ENCODE assay signal across 9 mouse cellular contexts in the genomic region with DNA sequence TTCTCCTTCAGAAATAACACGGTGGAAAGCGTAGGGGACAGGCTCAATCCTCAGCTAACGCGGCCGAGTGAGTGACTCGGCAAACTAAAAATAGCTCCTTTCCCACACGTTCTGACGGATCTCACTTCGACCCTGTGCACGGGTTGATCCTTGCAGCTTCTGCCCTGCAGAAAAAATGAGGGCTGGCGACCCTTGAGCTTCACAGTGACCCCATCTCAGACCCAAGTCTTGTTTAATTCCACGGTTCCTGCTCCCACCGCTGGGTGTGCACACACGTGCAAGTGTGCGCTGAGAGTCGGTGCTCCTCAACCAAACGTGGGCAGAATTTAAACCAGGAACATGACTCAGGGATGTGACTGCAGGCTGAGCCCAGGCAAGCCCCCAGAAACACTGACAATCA. TPM values are rescaled to one million over a fixed set of nuclear protein-coding genes. Genes with fewer than 3 reads are reported as not detected.
DNase-seq lines count a peak whose midpoint lies in the region; ATAC-seq lines count a peak whose summit lies in the region.
"Had no signal": no experiment of that assay in that cellular context is flagged by ENCODE, and none has a peak within 500 bp of the region (broad histone marks: within the 10 kb centered on the region; RNA-seq: fewer than 3 reads in every experiment).

No protein-coding gene starts in this region.

- no peak for DNase-seq in frontal cortex, postnatal 10 days (ENCODE audit: low spot score in 2 of 2)
- peak; percentile 32 for DNase-seq in thymus, postnatal 0 days (ENCODE audit: low spot score)
- DNase-seq in thymus, adult 18-20 months, result no peak
- peak; percentile 73 to 81 for DNase-seq in left cerebral cortex, postnatal 36 days (ENCODE audit: low spot score in 2 of 2)
- peak; percentile 50 for DNase-seq in thymus, postnatal 4 days
- DNase-seq in kidney, postnatal 10 days, result no peak
- DNase-seq: kidney, postnatal 25 days had no signal

- peak; percentile 76 for ATAC-seq in frontal cortex, adult (ENCODE audit: low TSS enrichment)
- no peak for ATAC-seq in erythroid progenitor cell, adult 5-6 weeks (replicated peaks; ENCODE audit: low FRiP score, poor library complexity, severe bottlenecking)

- intact Hi-C loops in left cerebral cortex, postnatal 36 days (cut with DNase I), result no loop called here

RNA-seq across cellular contexts. Expression of gene Sergef, which starts 52.1 kb away (rescaled TPM):
- polyA plus RNA-seq in thymus, postnatal 0 days (2015; fragmentation: Nextera tagmentation; extraction: Ambion mirVana), result 11.0 and 11.1 TPM in 2 replicates
- 10 to 100 TPM; 56.4 to 67.6 TPM for total RNA-seq in left cerebral cortex, postnatal 36 days (2021)
- 4.6 TPM in 1 of 2 replicates, not detected in the other for total RNA-seq in erythroid progenitor cell, adult 5-6 weeks (2015; ENCODE audit: low replicate concordance)
- total RNA-seq in erythroid progenitor cell, adult 5-6 weeks (2017; ENCODE audit: low replicate concordance), result 0.23 and 0.26 TPM in 2 replicates

Comparison
In these comparisons a context has a peak if more than half of its experiments do, and no peak if none do; other contexts are left out.
1. DNase-seq: peak in thymus, postnatal 0 days (single experiment), left cerebral cortex, postnatal 36 days (2 of 2) and thymus, postnatal 4 days (single experiment); none in frontal cortex, postnatal 10 days (0 of 2), thymus, adult 18-20 months (0 of 2) and kidney, postnatal 10 days (single experiment).
2. RNA of gene Sergef, which starts 52.1 kb away (total RNA-seq): 56.4 to 67.6 TPM in left cerebral cortex, postnatal 36 days; 0.23 to 4.6 TPM in erythroid progenitor cell, adult 5-6 weeks; every median in the first group is over 10 times any median in the second.